Mouse (Mus musculus) lung, postnatal 36 days (tissue): ENCODE results near the gene Prr15.
A peak's percentile ranks its signal among the peaks of the same experiment; 100 is the strongest.

Experiments used
- DNase-seq: peaks from one replicate; pipeline ENCODE4 v3.0.0; 2022; ENCODE audit warnings: mixed read lengths

The Prr15 gene

GRCm38 (mm10) chr6:54332203-54332602 is 6.6 kb downstream of the Prr15 start:
- DNase-seq: no peak

GRCm38 (mm10) chr6:54333116-54333651 is 7.5 kb downstream of the Prr15 start:
- DNase-seq: no peak

DNA sequence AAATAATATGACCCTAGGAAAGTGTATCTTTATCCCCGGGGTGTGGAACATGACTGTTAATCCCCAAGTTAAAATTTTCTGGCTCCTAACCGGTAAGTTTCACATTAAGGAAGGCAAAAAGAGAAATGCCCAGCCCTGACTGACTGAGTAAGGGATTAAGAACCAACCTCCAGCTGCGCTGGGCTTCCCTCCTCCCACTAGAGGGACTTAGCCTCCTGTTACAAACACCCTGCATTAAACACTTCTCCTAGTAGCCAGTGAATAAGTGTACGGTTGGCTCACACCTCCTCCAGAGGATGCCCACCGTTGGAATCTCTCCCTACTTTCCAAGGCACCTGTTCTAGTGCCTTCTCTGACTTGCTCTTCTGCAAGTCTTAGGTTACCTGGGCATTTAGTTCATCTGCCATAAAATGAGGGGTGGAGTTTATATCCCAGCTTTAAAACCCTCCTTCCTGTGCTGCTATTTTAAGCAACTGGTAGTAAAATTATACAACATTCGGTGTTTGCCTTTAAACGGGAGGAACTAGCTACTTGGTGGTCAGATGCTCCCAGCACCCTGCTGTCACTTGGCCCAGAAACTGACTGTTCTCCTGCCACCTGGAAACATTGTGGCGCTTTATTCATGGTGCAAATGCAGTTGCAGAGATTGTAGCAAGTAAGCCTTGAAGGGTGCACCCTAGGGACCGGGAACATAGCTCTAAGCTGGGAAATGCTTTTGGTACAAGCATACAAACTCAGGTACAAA is 8.2 kb downstream of the Prr15 start:
- DNase-seq: no peak

DNA sequence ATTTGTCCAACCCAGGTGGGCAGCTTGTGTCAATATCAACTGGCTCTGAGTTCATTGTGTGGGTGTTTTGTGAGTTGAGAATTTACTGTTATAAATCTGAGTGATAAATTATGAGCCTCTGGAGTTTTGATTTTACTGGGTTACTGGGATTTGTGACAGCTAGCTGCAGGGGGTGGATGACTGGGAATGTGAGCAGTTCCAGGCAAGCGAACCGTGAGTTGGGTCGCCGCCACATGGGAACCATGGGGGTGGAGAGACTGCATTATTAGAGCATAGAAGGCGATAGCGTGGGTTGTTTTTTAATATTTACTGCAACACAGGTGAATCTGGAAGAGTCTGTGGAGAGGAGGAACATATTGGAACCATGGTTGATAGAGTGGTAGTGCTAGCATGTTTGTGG is 11.7 kb downstream of the Prr15 start:
- DNase-seq: no peak

DNA sequence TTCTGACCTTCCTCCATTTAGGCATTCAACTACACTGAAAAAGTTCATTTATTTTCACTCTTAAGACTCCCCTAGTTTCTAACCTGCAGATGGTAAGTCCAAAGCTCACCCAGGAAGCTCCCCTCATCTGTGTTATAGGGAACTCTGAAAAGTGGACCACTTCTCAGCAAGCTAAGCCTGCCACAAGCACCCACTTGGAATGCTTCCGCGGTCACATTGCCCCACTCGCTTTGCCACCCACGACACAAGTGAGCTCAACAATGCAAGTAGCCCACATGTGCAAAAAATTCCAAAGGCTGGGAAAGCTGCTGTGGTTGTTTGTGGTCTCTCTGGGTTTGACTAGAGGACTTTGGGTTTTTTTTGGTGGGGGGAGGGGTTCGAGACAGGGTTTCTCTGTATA is 15.5 kb downstream of the Prr15 start:
- peak; percentile 19 for DNase-seq

DNA sequence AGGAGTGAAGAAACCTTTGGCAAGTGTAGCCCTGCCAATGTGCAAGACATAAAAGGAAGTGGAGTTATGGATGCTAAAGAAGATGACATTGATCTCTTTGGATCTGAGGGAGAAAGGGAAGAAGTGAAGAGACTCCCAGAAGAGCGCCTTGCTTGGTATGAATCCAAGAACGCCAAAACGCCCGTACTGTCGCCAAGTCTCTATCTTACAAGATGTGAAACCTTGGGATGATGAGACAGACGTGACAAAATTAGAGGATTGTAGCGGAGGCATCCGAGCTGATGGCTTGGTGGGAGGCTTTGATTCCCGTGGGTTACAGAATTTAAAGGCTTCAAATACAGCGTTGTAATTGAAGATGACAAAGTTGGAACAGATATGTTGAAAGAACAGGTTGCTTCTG is 16.6 kb downstream of the Prr15 start:
- no peak for DNase-seq

GRCm38 (mm10) chr6:54351860-54352259 is 26.2 kb downstream of the Prr15 start:
- peak; percentile 13 for DNase-seq

- peak; percentile 16 for DNase-seq
Measured at GRCm38 (mm10) chr6:54352931-54353690, 27.5 kb downstream of the Prr15 start.

DNA sequence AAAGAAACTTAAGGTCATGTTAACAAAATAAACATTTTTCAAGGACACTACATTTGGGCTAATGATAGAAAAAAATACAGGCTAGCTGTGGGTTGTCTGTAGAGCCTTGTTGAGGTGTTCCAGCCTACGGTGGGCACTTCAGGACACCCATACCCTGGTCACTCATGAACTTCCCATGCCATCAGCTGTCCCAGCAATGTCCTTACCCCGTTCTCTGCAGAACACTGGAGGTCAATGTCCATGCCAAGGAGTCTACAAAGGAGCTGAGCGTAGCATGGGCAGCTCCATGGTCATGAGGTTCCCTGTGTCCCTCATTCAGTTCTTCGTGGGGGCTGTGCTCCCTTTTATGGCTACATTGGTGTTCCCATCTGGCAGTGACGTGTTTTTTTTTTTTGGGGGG is 28.1 kb downstream of the Prr15 start:
- no peak for DNase-seq

DNA sequence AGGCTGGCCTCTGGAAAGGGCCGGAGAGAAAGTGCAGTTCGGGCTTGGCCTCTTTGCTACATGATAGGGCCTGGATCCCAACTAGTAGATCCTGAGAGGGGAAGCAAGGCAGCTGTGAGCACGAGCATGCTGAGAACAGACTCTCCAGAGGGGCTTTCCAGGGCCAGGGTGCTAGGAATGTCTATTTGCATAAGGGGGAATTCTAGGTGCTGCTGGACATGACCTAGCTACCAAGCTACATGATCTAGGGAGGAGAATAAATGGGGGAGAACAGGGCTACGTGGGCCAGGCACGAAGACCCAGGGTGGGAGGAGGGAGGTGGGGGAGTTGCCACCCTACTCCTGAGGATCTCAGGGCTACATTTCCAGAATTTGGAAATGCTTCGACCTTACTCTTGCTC is 30.0 kb downstream of the Prr15 start:
- no peak for DNase-seq

DNA sequence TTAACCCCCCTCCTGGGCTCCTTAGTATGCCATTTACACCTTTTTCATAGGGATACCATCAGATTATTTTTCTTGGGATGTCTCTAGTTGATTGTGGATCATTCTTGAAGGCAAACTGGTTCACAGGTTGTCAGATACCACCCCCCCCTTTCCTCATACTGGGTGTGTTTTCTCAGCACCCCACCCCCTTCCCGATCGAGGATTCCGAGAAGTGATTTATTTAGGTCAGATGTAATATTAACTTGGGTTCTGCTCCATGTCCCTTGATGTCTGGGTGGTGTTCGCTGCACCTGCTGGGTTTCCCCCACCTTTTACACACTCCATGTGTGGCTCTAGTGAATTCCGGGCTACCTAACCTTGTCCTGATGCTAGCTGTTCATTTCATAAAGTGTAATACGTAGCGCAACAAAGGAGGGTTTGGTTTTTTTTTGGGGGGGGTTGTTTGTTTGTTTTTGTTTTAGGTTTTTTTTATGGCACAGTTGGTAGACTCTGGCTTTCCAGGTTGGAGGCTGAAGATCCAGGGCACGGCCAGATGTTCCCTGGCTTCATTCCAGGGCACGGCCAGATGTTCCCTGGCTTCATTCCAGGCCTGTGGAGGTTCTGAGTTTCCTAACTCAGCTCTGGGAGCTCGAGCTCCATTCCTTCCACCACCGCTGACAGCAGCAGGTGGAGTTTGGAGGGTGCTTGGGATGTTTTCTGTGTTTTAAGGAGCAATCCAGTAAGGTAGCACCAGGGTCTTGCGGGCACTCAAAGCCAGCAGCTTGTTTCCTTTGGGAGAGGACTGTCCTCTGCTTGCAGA is 37.1 kb downstream of the Prr15 start:
- DNase-seq: no peak

DNA sequence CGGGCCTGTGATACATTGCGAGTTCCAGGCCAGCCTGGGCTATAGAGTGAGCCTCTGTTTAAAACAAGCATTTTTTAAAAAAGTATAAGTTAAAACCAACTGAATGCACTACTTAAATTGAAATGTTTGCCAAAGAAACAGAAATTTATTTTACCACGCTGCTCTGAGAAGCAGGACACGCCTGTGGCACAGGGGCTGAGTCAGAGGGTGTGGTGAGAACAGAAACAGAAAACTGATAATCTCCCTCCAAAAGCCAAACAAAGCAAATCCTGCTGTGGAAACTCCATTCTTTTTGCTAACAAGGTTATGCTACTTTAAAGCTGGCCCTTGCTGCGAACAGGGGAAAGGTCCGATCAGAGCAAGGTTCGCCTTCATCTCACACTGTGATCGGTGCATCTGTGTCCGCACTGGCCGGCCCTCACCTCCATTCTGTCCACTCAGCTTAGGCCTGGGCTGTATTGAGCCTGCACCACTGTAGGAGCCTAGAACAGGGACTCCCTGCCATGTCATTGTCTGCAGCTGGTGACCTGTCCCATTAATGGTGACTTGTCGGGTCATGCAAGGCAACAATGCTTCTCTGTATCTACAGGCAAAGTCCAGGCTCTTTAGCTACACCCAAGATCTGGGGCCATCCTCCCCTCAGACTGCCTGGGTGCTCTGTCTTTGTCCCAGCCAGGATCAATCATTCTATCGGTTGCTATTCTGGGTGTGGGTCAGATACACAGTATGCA is 38.9 kb downstream of the Prr15 start:
- no peak for DNase-seq

- no peak for DNase-seq
Measured at GRCm38 (mm10) chr6:54366607-54367006, 41.0 kb downstream of the Prr15 start.

DNA sequence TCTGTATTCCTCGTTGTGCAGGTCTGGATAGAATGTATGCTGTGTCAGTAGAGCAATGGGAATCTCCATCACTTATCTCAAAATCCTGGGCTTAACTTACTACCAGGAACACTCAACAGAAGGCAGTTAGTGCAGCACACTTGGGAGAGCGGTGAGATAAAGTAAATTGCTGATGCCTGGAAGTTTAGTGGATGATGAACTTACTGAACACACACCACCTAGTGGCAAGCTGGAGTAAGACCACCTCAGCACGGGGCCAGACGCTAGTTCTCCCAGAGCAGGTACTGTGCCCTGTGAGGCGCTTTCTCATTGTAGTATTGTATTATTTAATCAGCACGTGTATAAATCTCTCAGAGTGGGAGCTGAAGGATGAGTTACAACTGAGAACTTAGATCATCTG is 42.4 kb downstream of the Prr15 start:
- peak; percentile 66 for DNase-seq

GRCm38 (mm10) chr6:54369913-54370542 is 44.4 kb downstream of the Prr15 start:
- no peak for DNase-seq

GRCm38 (mm10) chr6:54371874-54372273 is 46.2 kb downstream of the Prr15 start:
- DNase-seq: no peak

GRCm38 (mm10) chr6:54379356-54379755 is 53.7 kb downstream of the Prr15 start:
- no peak for DNase-seq
